Mouse (Mus musculus) hindbrain, embryonic 14.5 days (tissue): ENCODE data around the gene Tbc1d23. TPM values are rescaled to one million over a fixed set of nuclear protein-coding genes. Genes with fewer than 3 reads are reported as not detected.

Source experiments
- ATAC-seq: fragments of 200-750 bp; cut with Nextera tagmentation; 2 replicates; pipeline ENCODE4 v1.8.0; 2017; ENCODE audit warnings: moderate number of reproducible peaks, mild to moderate bottlenecking, moderate TSS enrichment, moderate library complexity; ENCODE audit not compliant: low FRiP score
- DNase-seq: peaks from one replicate; pipeline ENCODE4 v3.0.0-alpha.2; 2015; ENCODE audit warnings: low spot score
- H3K27ac ChIP-seq: fragments of 300-500 bp; sonication (generic); 2 replicates; pipeline ENCODE4 v1.5.1; 2014; ENCODE audit warnings: mild to moderate bottlenecking, moderate library complexity
- H3K27me3 ChIP-seq: fragments of 300-500 bp; sonication (generic); 2 replicates; pipeline ENCODE4 v1.6.1; 2014; ENCODE audit warnings: mild to moderate bottlenecking, low read length, mixed read lengths; ENCODE audit not compliant: control insufficient read depth, insufficient read depth
- H3K36me3 ChIP-seq: fragments of 300-500 bp; sonication (generic); replicated peaks from 2 replicates; pipeline ENCODE4 v1.6.1; 2014; ENCODE audit not compliant: control insufficient read depth, insufficient read depth
- H3K4me1 ChIP-seq: fragments of 300-500 bp; sonication (generic); replicated peaks from 2 replicates; pipeline ENCODE4 v1.6.1; 2014; ENCODE audit warnings: antibody characterized with exemption, low read length, mixed read lengths; ENCODE audit not compliant: control insufficient read depth, insufficient read depth
- H3K4me2 ChIP-seq: fragments of 300-500 bp; sonication (generic); replicated peaks from 2 replicates; pipeline ENCODE4 v1.6.1; 2014; ENCODE audit warnings: mild to moderate bottlenecking, moderate library complexity
- H3K4me3 ChIP-seq: fragments of 300-500 bp; sonication (generic); replicated peaks from 2 replicates; pipeline ENCODE4 v1.5.1; 2014; ENCODE audit warnings: mild to moderate bottlenecking, low read length
- H3K9ac ChIP-seq: fragments of 300-500 bp; sonication (generic); 2 replicates; pipeline ENCODE4 v1.6.1; 2014
- H3K9me3 ChIP-seq: fragments of 300-500 bp; sonication (generic); 2 replicates; pipeline ENCODE4 v1.6.1; 2016; ENCODE audit warnings: low read length; ENCODE audit not compliant: control insufficient read depth
- WGBS: fragments of 180-500 bp; shearing (Covaris S2); extraction: QIAGEN DNeasy Blood & Tissue Kit; methylation state at CpG from one replicate; pipeline ENCODE4 v1.1.7; 2014; 5-methylcytosine and 5-hydroxymethylcytosine counted together
- polyA plus RNA-seq: library from polyadenylated mRNA; unstranded; fragments of >200 nt; fragmentation: Nextera tagmentation; extraction: Ambion mirVana; gene quantifications from 2 replicates; pipeline ENCODE4 v1.2.1, GENCODE M21; 2014

Gene Tbc1d23
- polyA plus RNA-seq, 1 experiment from 2014 or later: 41.4 TPM

DNA sequence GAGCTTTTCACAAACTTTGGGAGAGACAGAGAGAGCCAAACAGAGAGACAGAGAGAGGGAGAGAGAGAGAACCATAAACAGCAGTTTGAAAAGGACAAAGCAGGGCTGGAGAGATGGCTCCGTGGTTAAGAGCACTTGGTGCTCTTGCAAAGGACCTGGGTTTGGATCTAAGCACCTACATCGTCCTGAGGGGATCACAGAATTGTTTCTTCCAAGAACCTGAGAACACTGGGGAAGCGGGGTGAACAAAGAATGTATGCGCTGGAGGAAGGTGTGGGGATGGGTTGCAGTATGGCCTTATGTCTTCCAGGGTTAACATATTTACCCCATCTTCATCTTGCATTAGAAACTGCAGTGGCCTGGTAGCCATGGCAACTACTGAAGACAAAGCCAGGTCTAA, 63.1 kb downstream of the Tbc1d23 start:
- WGBS: 48% methylated on average over 4 of the region's 4 CpGs
- Histone ChIP-seq H3K27me3 (no peaks in the 10 kb centered on the region), H3K9me3 (no peaks in the 10 kb centered on the region), H3K4me3 (no peak overlapping the region), H3K4me2 (no peak overlapping the region), H3K36me3 (peaks cover 33% of the 10 kb centered on the region), H3K4me1 (no peaks in the 10 kb centered on the region), H3K27ac (no peak overlapping the region), H3K9ac (no peak overlapping the region)
- DNase-seq: no peak
- ATAC-seq: no peak

DNA sequence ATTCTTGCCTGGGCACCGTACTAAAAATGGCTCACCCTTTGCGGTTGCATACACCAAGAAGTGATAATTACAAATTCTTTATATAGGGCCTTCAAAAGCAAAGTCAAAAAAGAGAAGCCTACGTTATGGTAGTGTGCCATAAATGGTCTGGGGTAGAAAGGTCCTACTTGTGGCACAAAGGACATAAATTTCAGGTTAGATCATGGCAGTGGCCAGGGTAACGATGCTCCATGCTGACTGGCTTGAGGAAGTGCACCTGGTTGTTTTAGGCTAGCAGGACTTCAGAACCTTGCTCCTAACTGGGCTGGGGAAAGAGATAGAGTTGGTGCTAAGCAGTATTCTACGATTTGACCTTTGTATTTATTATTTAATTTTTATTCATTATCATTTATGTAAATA, 63.8 kb downstream of the Tbc1d23 start:
- peak overlapping the region; percentile 78 for H3K4me3 ChIP-seq
- no peak overlapping the region; the same call in 1 of the 2 replicates for H3K27ac ChIP-seq
- DNase-seq (no peak), ATAC-seq (no peak; the same call in 1 of the 2 replicates)
- H3K36me3 ChIP-seq: peaks cover 30% of the 10 kb centered on the region
- WGBS: 30% methylated on average over 5 of the region's 5 CpGs
- H3K4me2 ChIP-seq: peak overlapping the region; percentile 79
- H3K27me3 ChIP-seq: no peaks in the 10 kb centered on the region
- no peaks in the 10 kb centered on the region for H3K9me3 ChIP-seq
- peak overlapping the region; percentile 79 for H3K9ac ChIP-seq
- H3K4me1 ChIP-seq: no peaks in the 10 kb centered on the region

DNA sequence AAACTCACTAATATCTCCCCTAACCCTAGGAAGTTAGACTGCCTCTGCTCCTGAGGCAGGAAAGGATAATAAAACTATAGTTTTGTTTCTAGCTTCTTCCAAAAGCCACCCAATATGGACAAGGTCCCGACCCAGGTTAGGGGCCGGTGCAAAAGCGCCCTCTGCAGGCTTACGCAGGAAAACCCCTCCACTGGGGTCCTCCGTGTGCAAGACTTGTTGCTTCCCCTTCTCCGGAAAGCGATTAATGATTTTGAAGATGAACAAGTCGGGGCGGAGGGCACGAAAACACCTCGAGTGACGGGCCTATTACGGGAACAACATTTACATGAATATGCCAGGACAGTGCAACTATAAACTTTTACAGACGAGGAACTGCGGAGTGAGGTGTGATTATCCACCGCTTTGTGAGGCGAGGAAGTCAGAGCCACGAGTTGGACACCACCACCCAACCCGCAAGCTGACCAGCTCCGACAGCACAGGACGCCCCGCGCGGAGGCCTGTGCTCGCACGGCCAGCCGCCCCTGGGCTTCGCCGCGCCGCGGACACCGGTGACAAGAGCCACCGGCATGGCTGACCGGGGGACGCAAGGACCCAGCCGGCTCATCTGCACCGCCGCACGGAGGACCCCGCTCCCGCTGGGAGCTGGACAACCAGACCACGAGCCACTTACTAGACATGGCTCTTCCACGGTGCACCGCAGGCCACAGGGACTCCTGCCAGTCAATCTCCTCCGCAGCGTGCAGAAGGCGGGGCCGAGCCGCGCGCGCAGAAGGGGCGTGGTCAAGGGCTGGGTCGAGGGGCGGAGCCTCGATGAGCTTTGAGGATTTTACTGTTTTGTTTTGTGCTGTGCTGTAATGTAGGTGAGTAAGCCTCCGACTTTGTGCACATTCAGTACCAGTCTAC, 64.4 kb downstream of the Tbc1d23 start, which contains the start of gene Nit2:
Nit2 (minus strand) TSS at position 731 of the 903 bp plus-strand sequence.
- ATAC-seq (peak; percentile 98), DNase-seq (peak; percentile 88)
- H3K27ac ChIP-seq: peak within 1 kb of the TSS; percentile 88
- no peaks in the 10 kb centered on the region for H3K27me3 ChIP-seq
- H3K36me3 ChIP-seq: peaks cover 25% of the 10 kb centered on the region
- peak within 1 kb of the TSS; percentile 78 for H3K4me3 ChIP-seq
- peak within 1 kb of the TSS; percentile 79 for H3K9ac ChIP-seq
- H3K9me3 ChIP-seq: no peaks in the 10 kb centered on the region
- WGBS: under 1% methylated on average over 58 of the region's 58 CpGs
- H3K4me2 ChIP-seq: peak within 1 kb of the TSS; percentile 79
- H3K4me1 ChIP-seq: no peaks in the 10 kb centered on the region

DNA sequence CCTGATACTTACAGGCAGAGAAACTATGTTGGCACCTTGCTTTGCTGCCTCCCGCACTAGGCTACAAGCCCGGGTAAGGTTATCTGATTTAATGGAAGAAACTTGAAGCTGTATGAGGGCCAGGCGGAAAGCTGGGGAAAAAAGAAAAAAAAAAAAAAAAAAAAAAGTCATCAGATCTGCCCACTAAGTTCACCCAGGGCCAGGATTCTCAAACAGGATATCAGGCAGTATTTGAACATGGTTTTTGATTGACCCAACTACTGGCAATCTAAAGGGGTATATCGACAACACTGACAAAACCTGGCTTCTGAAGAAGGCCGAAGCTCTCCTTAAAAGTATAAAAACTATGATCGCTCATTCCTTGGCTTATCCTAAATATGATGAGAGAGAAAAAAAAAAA, 65.2 kb downstream of the Tbc1d23 start:
- Histone ChIP-seq H3K36me3 (peaks cover 19% of the 10 kb centered on the region), H3K4me2 (peak overlapping the region; percentile 79), H3K9me3 (no peaks in the 10 kb centered on the region), H3K27me3 (no peaks in the 10 kb centered on the region), H3K4me3 (peak overlapping the region; percentile 78), H3K9ac (no peak overlapping the region), H3K27ac (no peak overlapping the region), H3K4me1 (no peaks in the 10 kb centered on the region)
- WGBS: 95% methylated on average over 6 of the region's 6 CpGs
- ATAC-seq (no peak), DNase-seq (no peak)

DNA sequence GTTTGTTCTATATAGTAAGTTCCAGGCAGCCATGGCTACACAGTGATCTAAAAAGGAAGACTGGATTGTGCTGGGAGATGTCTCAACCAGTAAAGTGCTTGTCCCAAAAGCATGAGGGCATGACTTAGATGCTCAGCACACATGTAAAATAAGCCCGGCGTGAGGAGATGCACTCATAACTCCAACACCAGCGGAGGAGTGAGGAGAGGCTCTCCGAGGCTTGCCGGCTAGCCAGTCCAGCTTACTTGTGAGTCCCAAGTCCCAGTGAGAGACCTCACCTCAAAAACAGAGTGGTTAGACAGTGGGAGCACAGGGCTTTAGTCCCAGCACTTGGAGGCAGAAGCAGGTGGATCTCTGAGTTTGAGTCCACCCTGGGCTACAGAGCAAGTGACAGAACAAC, 66.1 kb downstream of the Tbc1d23 start:
- no peak overlapping the region for H3K4me2 ChIP-seq
- H3K27me3 ChIP-seq: no peaks in the 10 kb centered on the region
- no peaks in the 10 kb centered on the region for H3K4me1 ChIP-seq
- H3K9me3 ChIP-seq: no peaks in the 10 kb centered on the region
- H3K9ac ChIP-seq: no peak overlapping the region
- peaks cover 16% of the 10 kb centered on the region for H3K36me3 ChIP-seq
- DNase-seq (no peak), ATAC-seq (no peak)
- H3K4me3 ChIP-seq: no peak overlapping the region
- WGBS: 97% methylated on average over 5 of the region's 5 CpGs
- H3K27ac ChIP-seq: no peak overlapping the region

DNA sequence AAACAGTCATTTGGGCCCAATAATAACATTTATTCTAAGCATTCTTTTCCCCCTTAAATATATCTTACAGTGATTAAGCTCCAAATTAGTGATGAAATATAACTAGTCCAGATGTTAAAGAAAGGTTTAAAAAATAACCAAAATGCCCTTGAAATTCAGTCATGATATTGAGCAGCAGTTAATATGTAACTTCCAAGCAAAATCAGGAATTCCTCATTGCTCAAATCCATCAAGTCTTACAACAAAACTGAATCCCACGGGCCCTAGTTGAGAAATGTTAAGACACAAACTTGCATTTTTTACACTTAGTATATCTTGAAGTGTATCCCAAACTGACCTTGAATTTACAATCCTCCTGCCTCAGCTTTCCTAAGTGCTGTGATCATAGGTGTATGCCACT, 67.6 kb downstream of the Tbc1d23 start:
- no peak overlapping the region for H3K4me3 ChIP-seq
- H3K27me3 ChIP-seq: no peaks in the 10 kb centered on the region
- H3K4me1 ChIP-seq: no peaks in the 10 kb centered on the region
- ATAC-seq (no peak), DNase-seq (no peak)
- H3K9me3 ChIP-seq: no peaks in the 10 kb centered on the region
- no peak overlapping the region for H3K27ac ChIP-seq
- H3K36me3 ChIP-seq: peaks cover 15% of the 10 kb centered on the region
- WGBS: 92% methylated on average over 1 of the region's 1 CpGs
- no peak overlapping the region for H3K4me2 ChIP-seq
- no peak overlapping the region for H3K9ac ChIP-seq

DNA sequence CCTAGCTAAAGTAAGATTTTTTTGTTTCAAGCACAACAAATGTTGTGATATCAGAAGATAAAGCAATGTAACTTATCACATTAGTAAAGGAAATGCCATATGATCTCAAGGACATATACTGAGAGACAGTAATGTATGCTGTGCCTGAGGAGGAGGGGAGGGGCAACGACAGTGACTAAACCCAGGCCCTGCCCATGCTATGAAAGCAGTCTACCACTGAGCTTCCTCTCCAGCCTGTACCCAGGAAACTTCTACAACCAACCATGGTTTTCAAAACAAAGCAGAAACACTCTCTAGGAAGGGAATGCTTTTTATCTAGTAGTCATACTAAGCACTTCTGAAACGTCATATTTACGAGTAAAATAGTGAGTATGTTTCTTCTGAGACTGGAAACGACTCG, 68.5 kb downstream of the Tbc1d23 start:
- Histone ChIP-seq H3K9ac (no peak overlapping the region), H3K4me3 (no peak overlapping the region), H3K4me2 (no peak overlapping the region), H3K4me1 (no peaks in the 10 kb centered on the region), H3K27me3 (no peaks in the 10 kb centered on the region), H3K9me3 (no peaks in the 10 kb centered on the region), H3K27ac (no peak overlapping the region), H3K36me3 (peaks cover 22% of the 10 kb centered on the region)
- DNase-seq (no peak), ATAC-seq (no peak)
- WGBS: 92% methylated on average over 5 of the region's 5 CpGs

DNA sequence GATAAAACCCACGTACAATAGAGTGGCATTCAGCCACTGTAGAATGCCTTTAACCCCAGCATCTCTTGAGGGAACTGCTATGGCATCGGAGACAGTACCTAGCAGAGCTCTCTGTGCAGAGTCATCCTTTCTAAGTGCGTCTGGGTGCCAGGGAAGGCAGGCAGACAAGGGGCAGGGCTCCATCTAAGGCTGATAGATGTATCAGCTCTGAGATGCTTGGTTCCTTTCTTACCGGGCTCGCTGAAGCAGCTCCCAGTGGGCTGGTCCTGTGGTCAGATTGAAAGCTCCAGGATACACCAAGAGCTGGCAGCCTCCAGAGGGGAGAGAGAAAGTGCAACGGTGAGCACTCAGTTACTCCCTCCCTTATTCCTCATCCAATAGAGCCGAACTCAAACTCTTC, 71.5 kb downstream of the Tbc1d23 start:
- no peak for ATAC-seq
- Histone ChIP-seq H3K36me3 (peaks cover 47% of the 10 kb centered on the region), H3K4me2 (no peak overlapping the region)

DNA sequence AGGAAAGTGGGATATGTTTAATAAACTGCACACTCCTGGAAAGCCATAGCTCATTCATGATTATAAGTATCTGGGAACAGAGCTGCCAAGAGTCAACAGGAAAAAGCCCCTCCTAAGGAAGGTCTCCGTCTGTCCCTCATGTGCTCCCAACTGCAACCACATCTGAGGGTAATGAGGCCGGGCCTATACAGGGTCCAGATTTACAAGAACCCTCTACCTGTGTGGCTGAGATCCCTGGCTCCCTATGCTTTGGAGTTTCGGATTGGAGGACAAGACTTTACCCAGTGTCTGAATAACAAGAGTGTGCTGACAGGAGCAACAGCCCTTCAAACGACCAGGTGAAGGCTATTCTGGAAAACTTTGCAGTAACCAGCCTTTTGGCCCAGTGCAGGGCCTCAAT, 73.6 kb downstream of the Tbc1d23 start:
- ATAC-seq (no peak), DNase-seq (no peak)
- 79% methylated on average over 4 of the region's 4 CpGs for WGBS
- no peak overlapping the region for H3K9ac ChIP-seq
- no peaks in the 10 kb centered on the region for H3K4me1 ChIP-seq
- H3K9me3 ChIP-seq: no peaks in the 10 kb centered on the region
- H3K27me3 ChIP-seq: no peaks in the 10 kb centered on the region
- peaks cover 66% of the 10 kb centered on the region for H3K36me3 ChIP-seq
- no peak overlapping the region for H3K4me3 ChIP-seq
- no peak overlapping the region for H3K27ac ChIP-seq
- H3K4me2 ChIP-seq: no peak overlapping the region

More for the DNA sequence above, 71.5 kb downstream of the Tbc1d23 start:
- no peaks in the 10 kb centered on the region for H3K4me1 ChIP-seq
- H3K9me3 ChIP-seq: no peaks in the 10 kb centered on the region
- H3K9ac ChIP-seq: no peak overlapping the region
- WGBS: 74% methylated on average over 7 of the region's 7 CpGs
- no peak overlapping the region for H3K4me3 ChIP-seq
- DNase-seq: no peak
- no peak overlapping the region for H3K27ac ChIP-seq
- H3K27me3 ChIP-seq: no peaks in the 10 kb centered on the region
